Mouse (Mus musculus): ENCODE results near the gene Map4k1.

Map4k1 gene

DNA sequence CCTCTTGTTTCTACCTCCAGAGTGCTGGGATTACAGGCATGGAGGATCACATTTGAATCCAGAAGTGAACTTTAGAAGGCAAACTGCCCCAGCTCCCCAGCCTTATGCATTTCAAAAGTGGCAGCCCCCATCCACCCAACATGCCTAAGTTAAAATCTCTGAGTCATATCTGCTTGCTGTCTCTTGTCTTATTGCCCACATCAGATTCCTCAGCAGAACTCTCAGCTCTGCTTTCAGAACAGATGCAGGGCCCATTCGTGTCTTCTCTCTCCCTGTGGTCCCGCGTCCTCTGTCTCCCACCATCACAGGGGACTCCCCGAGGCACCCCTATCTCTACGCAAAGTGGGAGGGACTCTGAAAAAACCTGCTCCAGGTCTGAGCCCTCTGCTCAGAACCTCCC, 44.3 kb downstream of the Map4k1 start:
- DNase-seq (ENCODE audit: low spot score in 2 of 2) = no peak

DNA sequence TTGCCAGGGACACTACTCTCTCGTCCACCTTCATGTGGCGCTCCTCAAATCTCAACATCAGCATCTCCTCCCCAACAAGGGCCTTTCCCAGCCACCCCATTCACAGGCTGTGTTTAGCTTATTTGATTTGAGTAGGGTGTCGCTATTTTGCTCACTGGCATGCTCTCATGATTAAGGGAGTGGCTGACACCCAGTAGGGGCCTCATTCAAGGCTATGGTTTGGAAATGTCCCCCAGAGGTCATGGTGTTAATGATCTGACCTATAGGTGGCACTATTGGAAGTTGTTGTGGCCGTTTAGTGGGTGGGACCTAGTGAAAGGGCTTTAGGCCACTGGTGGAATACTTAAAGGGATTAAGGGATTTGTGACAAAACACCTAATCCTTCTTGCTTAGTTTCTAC, 45.0 kb downstream of the Map4k1 start:
- no peak for DNase-seq (ENCODE audit: low spot score in 2 of 2)

DNA sequence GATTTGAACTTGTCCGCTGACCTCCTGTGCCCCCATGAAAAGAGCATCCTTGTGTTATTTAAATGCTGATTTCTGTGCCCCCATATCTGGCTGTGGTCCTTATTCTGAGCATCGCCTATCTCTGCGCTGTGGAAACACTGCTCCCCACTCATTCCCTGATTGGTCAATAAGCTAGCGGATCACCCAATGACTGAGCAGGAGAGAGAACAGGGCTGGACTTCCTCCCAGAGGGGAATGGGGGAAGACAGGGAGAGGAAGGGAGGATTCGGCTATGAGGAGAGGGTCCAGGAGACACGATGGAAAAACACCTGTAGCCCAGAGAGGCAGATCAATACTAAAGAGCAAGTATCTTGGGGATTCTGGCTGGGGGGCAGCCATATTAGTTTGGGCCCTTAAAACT, 46.9 kb downstream of the Map4k1 start:
- no peak for DNase-seq (ENCODE audit: low spot score in 2 of 2)

DNA sequence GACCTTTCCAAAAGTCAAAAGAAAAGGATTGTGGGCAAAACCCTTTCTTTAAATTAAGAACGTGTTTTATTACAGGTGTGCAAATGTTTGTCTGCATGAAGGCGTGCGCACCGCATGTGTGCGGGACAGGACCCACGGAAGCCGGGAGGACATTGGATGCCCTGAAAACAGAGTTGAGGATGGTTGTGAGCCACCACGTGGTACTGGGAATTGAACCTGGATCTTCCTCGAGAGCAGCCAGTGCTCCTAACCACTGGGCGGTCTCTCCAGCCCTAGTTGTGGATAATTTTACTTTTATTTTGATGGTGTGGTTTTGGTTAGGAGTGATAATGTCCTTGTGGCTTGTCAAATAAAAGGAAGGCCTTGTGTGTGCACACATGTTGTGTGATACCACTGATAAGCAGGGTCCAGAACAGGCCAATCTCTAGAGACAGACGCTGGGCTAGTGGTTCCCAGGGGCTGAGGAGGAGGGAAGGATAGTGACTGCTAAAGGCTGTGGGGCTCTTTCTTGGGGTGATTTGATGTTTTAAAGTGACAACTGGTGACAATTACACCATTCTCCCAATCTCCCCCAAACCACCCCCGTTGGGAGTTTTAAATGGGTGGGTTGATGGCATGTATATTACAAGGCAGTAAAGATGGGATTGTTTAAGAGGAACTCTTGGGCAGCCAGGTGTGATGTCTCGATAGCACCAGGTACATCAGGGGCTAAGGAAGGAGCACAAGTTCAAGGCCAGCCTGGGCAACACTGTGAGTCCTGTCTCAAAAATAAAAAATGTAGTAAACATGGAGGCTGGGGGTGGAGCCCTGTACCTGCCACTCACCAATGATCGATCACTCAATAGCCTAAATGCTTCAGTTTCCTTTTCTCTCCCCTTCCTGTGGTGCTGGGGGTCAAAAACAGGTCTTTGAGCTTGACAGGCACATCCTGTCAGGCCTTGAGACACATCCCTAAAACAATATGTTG, 48.1 kb downstream of the Map4k1 start:
- no peak for DNase-seq (ENCODE audit: low spot score in 2 of 2)

DNA sequence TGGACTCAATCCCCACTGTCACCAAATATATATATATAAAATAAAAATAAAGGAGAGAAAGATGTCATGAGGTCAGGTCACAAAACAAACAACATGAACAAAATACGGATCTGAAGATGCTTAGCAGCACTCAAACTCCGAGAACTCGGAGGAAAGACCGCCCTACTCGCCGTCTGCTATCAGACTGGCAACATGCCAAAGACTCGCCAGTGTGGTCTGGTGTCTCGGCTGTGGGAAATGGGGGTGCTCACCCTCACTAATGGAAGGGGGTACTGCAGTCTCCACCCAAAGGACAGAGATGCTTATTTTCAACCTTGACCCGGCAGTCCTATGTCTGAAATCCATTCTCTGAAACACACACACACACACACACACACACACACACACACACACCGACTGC, 49.8 kb downstream of the Map4k1 start:
- no peak for DNase-seq (ENCODE audit: low spot score in 2 of 2)

DNA sequence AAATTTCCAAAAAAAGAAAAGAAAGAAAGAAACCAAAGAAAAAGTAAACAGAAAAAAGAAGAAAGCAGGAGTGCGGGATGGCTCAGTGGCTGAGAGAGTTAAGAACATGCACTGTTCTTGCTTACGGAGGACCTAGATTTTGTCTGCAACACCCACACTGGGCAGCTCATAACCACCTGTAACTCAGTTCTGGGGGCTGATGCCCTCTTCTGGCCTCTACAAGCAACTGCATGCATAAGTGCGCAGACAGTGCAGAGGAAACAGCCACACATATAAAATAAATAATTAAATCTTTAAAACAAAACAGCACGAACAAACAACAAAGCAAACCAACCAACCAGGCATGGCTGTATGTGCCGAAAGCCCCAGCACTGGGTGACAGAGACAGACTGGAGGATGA, 50.8 kb downstream of the Map4k1 start:
- peak in 1 of 2 experiments; percentile 18 for DNase-seq (ENCODE audit: low spot score in 2 of 2)

DNA sequence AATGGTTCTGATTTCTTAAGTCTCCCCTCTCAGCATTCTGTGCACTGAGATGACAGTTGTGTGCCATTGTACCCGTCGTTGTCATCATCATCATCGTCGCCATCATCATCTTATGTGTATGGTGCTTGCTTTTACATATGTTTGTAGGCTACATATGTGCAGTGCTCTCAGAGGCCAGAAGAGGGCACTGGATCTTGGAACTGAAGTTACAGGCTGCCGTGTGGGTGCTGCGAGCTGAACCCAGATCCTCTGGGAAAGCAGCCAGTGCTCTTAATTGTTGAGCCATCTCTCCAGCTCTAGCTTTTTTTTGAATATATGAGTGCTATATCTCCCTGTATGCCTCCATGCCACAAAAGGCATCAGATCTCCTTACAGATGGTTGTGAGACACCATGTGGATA, 55.4 kb downstream of the Map4k1 start:
- peak in 1 of 2 experiments; percentile 12 for DNase-seq (ENCODE audit: low spot score in 2 of 2)

DNA sequence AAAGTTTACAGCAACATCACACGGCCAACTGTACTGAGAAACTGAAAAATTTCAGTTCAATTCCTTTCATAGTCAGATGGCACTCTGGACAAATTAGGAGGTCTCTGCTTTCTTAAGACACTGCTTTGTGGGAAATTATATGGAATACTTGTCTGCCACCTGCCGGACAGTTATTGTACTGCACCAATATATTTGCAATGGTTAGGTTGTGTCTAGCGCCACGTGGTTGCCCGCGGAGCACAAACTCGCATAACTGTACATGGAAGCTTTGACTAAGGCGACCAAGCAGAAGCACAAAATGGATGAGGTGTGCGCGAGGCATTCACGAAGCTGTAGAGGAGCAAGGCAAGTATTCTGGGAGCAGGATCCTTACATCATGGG, 57.7 kb downstream of the Map4k1 start:
- DNase-seq (ENCODE audit: low spot score in 2 of 2) = peak; percentile 80 to 88

DNA sequence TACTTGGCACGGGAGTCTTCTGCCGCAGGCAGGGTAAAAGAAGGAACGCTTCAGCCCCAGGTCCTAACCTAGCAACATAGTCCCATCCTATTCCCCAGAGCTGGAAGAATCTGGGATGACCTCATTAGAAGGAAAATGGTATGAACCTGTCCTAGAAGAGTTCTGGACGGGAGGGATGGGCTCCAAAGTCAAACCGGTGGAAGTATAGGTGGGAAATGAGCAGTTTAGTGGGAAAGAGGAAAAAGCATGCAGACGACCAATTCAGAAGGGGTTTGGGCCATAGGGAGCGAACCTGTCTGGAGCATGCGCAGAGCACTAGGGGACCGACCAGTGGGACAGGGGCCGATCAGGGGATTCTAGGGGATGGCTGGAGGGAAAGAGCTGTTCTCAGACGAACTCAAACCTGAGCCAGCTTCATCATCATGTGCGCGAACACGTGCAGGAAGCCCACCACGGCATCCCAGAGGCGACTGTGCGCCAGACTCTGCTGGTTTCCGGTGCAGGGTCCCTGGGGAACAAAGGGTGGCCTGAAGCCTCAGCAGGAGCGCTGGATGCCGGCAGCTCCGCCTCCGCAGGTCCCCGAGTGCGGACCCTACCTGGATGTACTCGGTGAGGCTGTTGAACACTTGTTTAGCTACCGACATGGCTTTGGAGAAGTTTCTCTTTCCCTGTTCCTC, 58.3 kb downstream of the Map4k1 start:
- DNase-seq (ENCODE audit: low spot score in 2 of 2) = peak in 1 of 2 experiments; percentile 30

DNA sequence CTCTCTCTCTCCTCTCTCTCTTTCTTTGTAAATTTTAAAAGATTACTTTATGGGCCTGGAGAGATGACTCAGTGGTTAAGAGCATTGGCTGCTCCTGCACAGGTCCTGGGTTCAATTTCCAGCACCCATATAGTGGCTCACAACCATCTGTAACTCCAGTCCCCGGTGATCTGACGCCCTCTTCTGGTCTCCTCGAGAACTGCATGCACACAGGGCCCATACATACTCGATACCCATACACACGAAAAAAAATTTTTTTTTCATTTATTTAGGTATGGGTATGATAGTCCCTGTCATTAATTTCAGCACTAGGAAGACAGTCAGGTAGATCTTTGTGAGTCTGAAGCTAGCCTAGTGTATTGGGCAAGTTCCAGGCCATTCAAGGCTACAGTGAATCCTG, 59.3 kb downstream of the Map4k1 start:
- DNase-seq (ENCODE audit: low spot score in 2 of 2) = no peak

DNA sequence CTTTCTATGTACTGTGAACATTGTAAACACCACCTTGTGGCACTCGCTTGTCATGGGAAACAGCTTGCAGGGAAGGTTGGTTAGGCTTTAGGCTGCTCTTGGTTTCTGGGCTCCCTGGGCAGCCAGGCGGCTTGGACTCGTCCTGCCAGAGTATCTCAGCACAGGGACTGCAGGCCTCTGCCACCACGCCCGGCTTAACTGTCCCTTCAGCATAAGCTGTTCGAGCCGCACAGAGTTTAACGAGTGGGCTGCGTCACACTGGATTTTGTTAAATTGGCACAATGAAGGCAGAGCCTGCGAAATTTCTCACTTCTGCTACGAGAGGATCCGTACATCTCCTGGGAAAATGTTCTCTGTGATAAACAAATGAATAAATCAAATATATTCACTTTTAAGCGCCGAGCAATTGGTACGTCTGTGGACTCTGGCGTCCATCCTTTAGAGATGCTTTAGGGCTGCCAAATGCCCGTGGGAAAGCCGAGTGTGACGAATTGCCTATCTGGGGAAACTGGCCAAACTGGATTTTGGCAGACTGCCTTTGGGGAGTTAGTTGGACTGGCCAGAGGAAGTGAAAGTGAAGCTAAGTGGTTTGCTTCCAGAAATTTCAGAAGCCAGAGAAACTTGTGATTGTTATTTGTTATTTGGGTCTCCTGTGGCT, 61.3 kb downstream of the Map4k1 start:
- no peak for DNase-seq (ENCODE audit: low spot score in 2 of 2)

DNA sequence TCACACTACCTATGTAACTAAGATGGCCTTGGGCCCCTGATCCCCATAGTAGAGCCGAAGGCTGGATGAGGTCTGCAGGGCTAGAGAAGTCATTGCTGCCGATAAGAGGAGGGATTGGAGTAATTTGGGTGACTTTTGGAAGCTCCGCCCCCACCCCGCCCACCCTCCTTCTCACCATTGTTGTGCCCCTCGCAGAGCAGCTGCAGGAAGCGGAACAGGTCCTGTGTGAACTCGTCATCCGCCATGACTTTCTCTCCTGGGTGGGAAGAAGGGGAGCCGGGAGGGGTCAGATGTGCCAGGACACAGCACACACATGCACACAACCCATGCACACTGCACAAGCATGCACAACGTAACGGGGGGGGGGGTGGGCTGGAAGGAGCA, 61.8 kb downstream of the Map4k1 start:
- no peak for DNase-seq (ENCODE audit: low spot score in 2 of 2)

DNA sequence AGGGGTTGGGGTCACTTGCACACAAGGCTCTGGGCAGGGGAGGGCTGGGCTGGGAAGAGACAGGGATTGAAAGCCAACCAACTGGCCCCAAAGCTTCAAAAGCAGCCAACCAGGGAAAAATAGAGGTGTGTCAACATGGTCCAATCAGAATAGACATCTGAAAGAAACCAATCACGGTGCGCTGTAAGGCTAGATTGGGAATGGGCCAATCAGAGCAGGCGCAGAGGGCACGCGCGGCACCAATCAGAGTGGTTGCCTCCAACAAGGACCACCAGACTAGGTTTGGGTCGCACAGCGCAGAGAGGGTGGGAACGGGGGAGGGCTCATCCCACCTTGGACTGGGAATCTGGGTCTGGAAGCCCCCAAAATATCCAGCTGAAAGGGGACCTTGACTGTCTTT, 62.5 kb downstream of the Map4k1 start:
- DNase-seq (ENCODE audit: low spot score in 2 of 2) = no peak

DNA sequence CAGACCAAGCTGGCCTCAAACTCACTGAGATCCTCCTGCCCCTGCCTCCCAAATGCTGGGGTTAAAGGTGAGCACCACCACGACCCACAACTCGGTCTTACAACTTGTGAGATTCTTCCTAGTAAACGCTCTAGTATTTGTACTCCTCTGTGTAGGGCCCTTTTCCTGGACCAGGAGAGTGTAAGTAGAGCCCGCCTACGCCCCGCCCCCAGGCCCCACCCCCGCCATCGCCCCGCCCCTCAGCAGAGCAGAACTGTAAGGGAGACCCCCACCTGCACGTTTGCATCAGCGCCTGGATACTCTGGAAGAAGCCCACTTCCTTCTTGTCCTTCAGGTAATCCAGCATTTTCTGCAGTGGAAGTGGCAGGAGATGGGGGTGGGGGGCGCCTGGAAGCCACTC, 64.7 kb downstream of the Map4k1 start:
- no peak for DNase-seq (ENCODE audit: low spot score in 2 of 2)

DNA sequence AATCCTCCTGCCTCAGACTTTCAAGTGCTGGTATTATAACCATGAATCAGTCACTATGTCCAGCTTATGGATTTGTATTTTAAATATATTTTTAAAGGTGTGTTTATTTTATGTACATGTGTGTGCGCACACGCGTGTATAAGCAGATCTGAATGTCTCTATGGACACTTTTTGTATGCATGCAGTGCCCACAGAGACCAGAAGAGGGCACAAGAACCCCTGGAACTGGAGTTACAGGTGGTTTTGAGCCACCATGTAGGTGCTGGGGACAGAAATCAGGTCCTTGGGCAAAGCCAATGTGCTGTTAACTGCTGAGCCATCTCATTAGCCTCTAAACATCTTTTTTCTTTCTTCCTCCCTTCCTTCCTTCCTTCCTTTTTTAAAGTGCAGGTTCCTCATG, 66.2 kb downstream of the Map4k1 start:
- no peak for DNase-seq (ENCODE audit: low spot score in 2 of 2)

DNA sequence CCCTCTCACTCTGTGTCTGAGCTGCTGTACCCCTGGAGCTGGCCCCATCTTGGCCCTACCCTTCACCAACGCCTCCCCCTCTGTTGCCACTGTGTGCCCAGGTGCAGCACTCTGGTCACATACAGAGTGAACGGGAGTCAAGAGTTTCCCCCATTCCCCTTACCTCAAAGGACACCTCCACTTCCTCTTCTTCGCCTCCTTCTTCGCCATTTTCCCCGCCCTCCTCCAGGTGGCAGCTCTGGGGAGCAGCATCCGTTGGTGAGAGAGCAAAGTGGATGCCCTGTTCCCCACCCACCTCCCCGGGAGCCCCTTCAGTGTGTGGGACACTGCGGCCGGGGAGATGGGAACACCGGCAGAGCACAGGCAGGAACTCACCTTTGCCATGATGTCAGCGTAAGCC, 66.8 kb downstream of the Map4k1 start:
- DNase-seq (ENCODE audit: low spot score in 2 of 2) = no peak

DNA sequence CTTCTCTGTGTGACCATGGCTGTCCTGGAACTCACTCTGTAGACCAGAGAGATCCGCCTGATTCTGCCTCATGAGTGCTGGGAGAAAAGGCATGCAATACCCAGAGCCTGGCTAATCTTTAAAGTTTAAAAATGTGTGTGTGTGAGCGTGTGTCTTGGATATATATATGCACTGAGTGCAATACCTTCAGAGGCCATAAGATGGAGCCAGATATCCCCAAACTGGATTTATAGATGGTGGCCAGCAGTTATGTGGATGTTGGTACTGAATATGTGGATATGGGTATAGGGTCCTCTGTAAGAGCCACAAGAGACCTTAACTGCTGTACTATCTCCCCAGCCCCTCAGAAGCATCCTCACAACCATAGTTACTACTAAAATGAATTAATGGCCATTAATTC, 68.9 kb downstream of the Map4k1 start:
- peak in 1 of 2 experiments; percentile 24 for DNase-seq (ENCODE audit: low spot score in 2 of 2)

DNA sequence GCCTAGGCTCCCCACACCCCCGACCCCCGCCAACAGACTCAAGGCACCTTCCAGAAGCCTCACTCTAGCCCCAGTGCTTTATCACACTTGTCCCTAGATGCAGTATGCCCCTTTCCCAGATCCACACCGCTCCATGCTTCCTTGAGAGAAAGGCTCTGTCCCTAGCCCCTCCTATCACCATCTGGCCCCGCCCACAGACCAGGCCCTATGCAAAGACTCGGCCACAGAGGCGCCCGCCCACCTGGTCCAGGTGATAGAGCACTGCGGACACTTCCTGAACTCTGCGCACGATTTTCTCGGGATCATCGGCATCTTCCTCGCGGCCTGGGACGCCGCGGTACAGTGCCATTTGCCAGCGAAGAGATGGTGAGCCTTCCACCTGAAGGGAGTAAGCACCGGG, 71.0 kb downstream of the Map4k1 start:
- DNase-seq (ENCODE audit: low spot score in 2 of 2) = no peak
